In genomic region chr2:74027404-74028104, GRCm38 (mm10) we compare ENCODE assay signal across 8 mouse cellular contexts.
DNase-seq lines count a peak whose midpoint lies in the region; ATAC-seq and TF ChIP-seq lines count a peak whose summit lies in the region.

No protein-coding gene starts in this region.

- no peak overlapping the region for H3K4me3 ChIP-seq in forebrain, embryonic 11.5 days (ENCODE audit: low read depth, low read length)
- H3K4me3 ChIP-seq in midbrain, embryonic 13.5 days (replicated peaks), result no peak overlapping the region

- peak; percentile 38 to 43 for DNase-seq in heart, postnatal 10 days
- no peak for DNase-seq in heart, postnatal 25 days (ENCODE audit: low spot score)
- DNase-seq in Patski (ENCODE audit: low read depth, low spot score), result no peak
- peak; percentile 63 for DNase-seq in forebrain, embryonic 11.5 days (ENCODE audit: low spot score)
- DNase-seq in layer of hippocampus, adult 8-10 months (ENCODE audit: low spot score in 2 of 2), result peak; percentile 16 to 32
- DNase-seq in telencephalon, adult 2 months (ENCODE audit: low read depth, low spot score), result peak; percentile 38

- H3K4me2 ChIP-seq in forebrain, embryonic 11.5 days (ENCODE audit: low read depth, low read length, severe bottlenecking), result no peak overlapping the region
- peak overlapping the region; percentile 14; the same call in 1 of the 2 replicates for H3K4me2 ChIP-seq in midbrain, embryonic 13.5 days (replicated peaks)

- POLR2A ChIA-PET in Patski (lab: Charles Lee), result no interaction called here

- H3K36me3 ChIP-seq in forebrain, embryonic 11.5 days (ENCODE audit: control insufficient read depth, insufficient read depth, low read length), result no peaks in the 10 kb centered on the region
- no peaks in the 10 kb centered on the region for H3K36me3 ChIP-seq in midbrain, embryonic 13.5 days

- no peaks in the 10 kb centered on the region for H3K9me3 ChIP-seq in forebrain, embryonic 11.5 days (ENCODE audit: control insufficient read depth, low read length)
- no peaks in the 10 kb centered on the region for H3K9me3 ChIP-seq in midbrain, embryonic 13.5 days

- peak overlapping the region; percentile 3; the same call in 1 of the 2 replicates for H3K9ac ChIP-seq in forebrain, embryonic 11.5 days (ENCODE audit: low read length)
- H3K9ac ChIP-seq in midbrain, embryonic 13.5 days (replicated peaks), result no peak overlapping the region

- intact Hi-C loops in heart, postnatal 10 days (cut with DNase I), result no loop called here
- intact Hi-C loops in heart, postnatal 25 days (cut with DNase I), result no loop called here

- H3K4me1 ChIP-seq in forebrain, embryonic 11.5 days (replicated peaks; ENCODE audit: control insufficient read depth, insufficient read depth, low read length), result no peaks in the 10 kb centered on the region
- peaks cover 15% of the 10 kb centered on the region for H3K4me1 ChIP-seq in midbrain, embryonic 13.5 days (replicated peaks)

- peaks cover 52% of the 10 kb centered on the region for H3K27me3 ChIP-seq in Patski
- no peaks in the 10 kb centered on the region for H3K27me3 ChIP-seq in forebrain, embryonic 11.5 days (ENCODE audit: control insufficient read depth, insufficient read depth, low read length)
- H3K27me3 ChIP-seq in midbrain, embryonic 13.5 days, result 0 out of 2 replicates have a peak, but pooled peaks cover 3% of the 10 kb centered on the region

- in situ Hi-C loops in Patski (cut with MboI; ENCODE audit: low pct_unique_long_range_greater_than_20kb), result no loop called here

- no peak for ATAC-seq in Patski
- ATAC-seq in forebrain, embryonic 11.5 days (replicated peaks; ENCODE audit: low FRiP score), result no peak
- peak; percentile 72 for ATAC-seq in midbrain, embryonic 13.5 days
- ATAC-seq in monocyte, adult 5-6 weeks (replicated peaks; ENCODE audit: insufficient number of reproducible peaks, low FRiP score, low TSS enrichment, poor library complexity, severe bottlenecking), result no peak

- WGBS in forebrain, embryonic 11.5 days, result 54% methylated on average over 11 of the region's 11 CpGs
- 40% methylated on average over 11 of the region's 11 CpGs for WGBS in midbrain, embryonic 13.5 days

- CTCF ChIA-PET in Patski (lab: Charles Lee), result no interaction called here

- peak; percentile 30 for TF ChIP-seq CTCF in Patski (IDR thresholded peaks at IDR 0.05)

- H3K27ac ChIP-seq in forebrain, embryonic 11.5 days (ENCODE audit: low read depth, low read length), result no peak overlapping the region
- peak overlapping the region; percentile 22; the same call in 1 of the 2 replicates for H3K27ac ChIP-seq in midbrain, embryonic 13.5 days

Comparison
In these comparisons a context has a peak if more than half of its experiments do, and no peak if none do; other contexts are left out.
1. DNase-seq: peak in heart, postnatal 10 days (2 of 2), forebrain, embryonic 11.5 days (single experiment), layer of hippocampus, adult 8-10 months (2 of 2) and telencephalon, adult 2 months (single experiment); none in heart, postnatal 25 days (single experiment) and Patski (single experiment).